Comparison of ENCODE assay signal across 8 mouse cellular contexts in the genomic region with DNA sequence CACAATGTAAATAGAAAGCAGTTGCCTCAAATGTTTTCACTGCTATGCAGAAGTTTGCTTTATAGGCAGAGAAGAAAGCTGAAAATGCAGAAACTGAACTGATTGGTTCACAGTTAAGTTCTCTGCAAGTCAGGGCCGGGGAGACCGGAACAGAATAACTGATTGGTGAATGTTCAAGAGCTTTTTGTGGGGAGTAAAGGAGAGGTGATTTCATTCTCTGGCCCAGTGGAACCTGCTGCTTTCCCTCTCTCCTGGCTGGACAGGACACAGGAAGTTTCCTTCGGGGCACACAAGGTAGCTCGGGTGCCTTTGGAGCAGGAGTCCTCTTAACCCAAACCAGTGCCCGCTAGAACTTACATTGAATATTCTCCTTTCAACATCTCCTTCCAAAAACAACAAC. TPM values are rescaled to one million over a fixed set of nuclear protein-coding genes. Genes with fewer than 3 reads are reported as not detected.
DNase-seq lines count a peak whose midpoint lies in the region; ATAC-seq lines count a peak whose summit lies in the region.

No protein-coding gene starts in this region.

- no peaks in the 10 kb centered on the region for H3K9me3 ChIP-seq in lung, embryonic 16.5 days (ENCODE audit: control insufficient read depth, low read length)

- peak overlapping the region; percentile 82 for H3K4me3 ChIP-seq in lung, embryonic 16.5 days (ENCODE audit: low read length)

- no peaks in the 10 kb centered on the region for H3K4me1 ChIP-seq in lung, embryonic 16.5 days (replicated peaks; ENCODE audit: control insufficient read depth, insufficient read depth, low read length)

- H3K4me2 ChIP-seq in lung, embryonic 16.5 days (ENCODE audit: low read depth, low read length), result peak overlapping the region; percentile 72

- WGBS in lung, embryonic 16.5 days, result 35% methylated on average over 5 of the region's 5 CpGs

- peak overlapping the region; percentile 89 for H3K27ac ChIP-seq in lung, embryonic 16.5 days (ENCODE audit: low read length)

- H3K36me3 ChIP-seq in lung, embryonic 16.5 days (ENCODE audit: control insufficient read depth, insufficient read depth, low read length), result no peaks in the 10 kb centered on the region

- DNase-seq in ovary, postnatal 14 days (ENCODE audit: low spot score), result peak; percentile 18
- DNase-seq in ovary, postnatal 36 days (ENCODE audit: low spot score), result no peak
- peak; percentile 13 for DNase-seq in c-Kit-positive CD71-positive TER-119-positive erythroid progenitor cells, embryonic 14.5 days (ENCODE audit: low spot score)
- peak; percentile 40 to 47 for DNase-seq in heart, adult 9 months (ENCODE audit: low spot score in 2 of 2)
- peak; percentile 17 to 27 for DNase-seq in kidney, adult 8-10 months
- peak; percentile 37 for DNase-seq in skeletal muscle tissue, adult 2 months (ENCODE audit: low read depth, low spot score)
- no peak for DNase-seq in left cerebral cortex, adult 18-20 months (ENCODE audit: low spot score in 2 of 2)

- peak overlapping the region; percentile 86 for H3K9ac ChIP-seq in lung, embryonic 16.5 days (ENCODE audit: low read length)

- ATAC-seq in lung, embryonic 16.5 days (ENCODE audit: low read depth), result peak; percentile 61

- no peaks in the 10 kb centered on the region for H3K27me3 ChIP-seq in lung, embryonic 16.5 days (ENCODE audit: control insufficient read depth, insufficient read depth, low read depth, low read length)

RNA-seq across cellular contexts. Expression of a gene that starts 1.2 kb away (rescaled TPM):
- 29.3 and 33.1 TPM in 2 replicates for polyA plus RNA-seq in lung, embryonic 16.5 days (2015; fragmentation: Nextera tagmentation; extraction: Ambion mirVana)
- 1 to 10 TPM; 2.4 to 3.0 TPM for total RNA-seq in left cerebral cortex, adult 18-20 months (2021)

RNA-seq across cellular contexts. Expression of a gene that starts 37.2 kb away (rescaled TPM):
- 21.0 and 22.1 TPM in 2 replicates for polyA plus RNA-seq in lung, embryonic 16.5 days (2015; fragmentation: Nextera tagmentation; extraction: Ambion mirVana)
- total RNA-seq in left cerebral cortex, adult 18-20 months (2021), result 10 to 100 TPM; 16.7 to 20.3 TPM

Comparison
In these comparisons a context has a peak if more than half of its experiments do, and no peak if none do; other contexts are left out.
1. DNase-seq: peak in ovary, postnatal 14 days (single experiment), c-Kit-positive CD71-positive TER-119-positive erythroid progenitor cells, embryonic 14.5 days (single experiment), heart, adult 9 months (2 of 2), kidney, adult 8-10 months (2 of 2) and skeletal muscle tissue, adult 2 months (single experiment); none in ovary, postnatal 36 days (single experiment) and left cerebral cortex, adult 18-20 months (0 of 2).